Mouse (Mus musculus): ENCODE results near the gene Ap3b1.

DNA sequence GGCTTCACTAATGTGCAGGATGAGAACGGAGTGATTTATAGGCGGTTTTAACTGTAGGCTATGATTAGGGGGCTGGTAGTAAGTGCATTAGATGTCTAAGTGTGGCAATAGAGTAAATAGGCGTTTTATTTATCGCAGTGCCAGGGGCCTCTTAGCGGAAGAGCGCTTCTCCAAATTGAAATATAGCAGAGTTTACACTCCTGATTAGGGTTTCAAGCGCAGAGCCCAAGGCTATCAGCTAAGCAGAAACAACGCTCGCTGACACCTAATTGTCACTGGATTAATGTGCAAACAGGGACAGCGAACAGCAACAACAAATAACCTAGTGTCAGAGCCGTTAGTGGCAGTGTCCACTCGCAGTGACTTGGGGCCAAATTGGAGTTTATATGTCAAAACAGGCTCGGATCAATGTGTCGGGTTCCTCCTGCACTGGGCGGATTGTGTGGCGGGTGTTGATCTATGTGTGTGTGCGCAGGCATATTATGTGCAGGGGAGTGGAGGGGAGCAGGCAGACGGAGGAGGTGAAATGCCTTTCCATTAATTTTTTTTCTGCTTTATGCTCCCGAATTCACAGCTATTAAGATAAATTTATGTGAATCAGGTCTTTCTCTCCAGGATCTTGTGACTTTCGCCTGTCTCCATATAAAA, 237.8 kb downstream of the Ap3b1 start:
- TF ChIP-seq JUND (conservative IDR thresholded peaks at IDR 0.05; ENCODE audit: low read depth, low read length) (no peak), SIN3A (IDR thresholded peaks at IDR 0.05; ENCODE audit: low read length) (no peak), ZC3H11A (IDR thresholded peaks at IDR 0.05; ENCODE audit: low read depth, low read length) (no peak), CTCF (conservative IDR thresholded peaks at IDR 0.05 in 1 of 2, IDR thresholded peaks at IDR 0.05 in 1 of 2; ENCODE audit: low read depth in 2 of 2, low read length in 2 of 2) (no peak), USF2 (conservative IDR thresholded peaks at IDR 0.05; ENCODE audit: low read depth, low read length) (no peak), ELF1 (IDR thresholded peaks at IDR 0.05; ENCODE audit: low read depth, low read length) (no peak)
